Mouse (Mus musculus): Measurements from ENCODE around the gene Srarp.

DNA sequence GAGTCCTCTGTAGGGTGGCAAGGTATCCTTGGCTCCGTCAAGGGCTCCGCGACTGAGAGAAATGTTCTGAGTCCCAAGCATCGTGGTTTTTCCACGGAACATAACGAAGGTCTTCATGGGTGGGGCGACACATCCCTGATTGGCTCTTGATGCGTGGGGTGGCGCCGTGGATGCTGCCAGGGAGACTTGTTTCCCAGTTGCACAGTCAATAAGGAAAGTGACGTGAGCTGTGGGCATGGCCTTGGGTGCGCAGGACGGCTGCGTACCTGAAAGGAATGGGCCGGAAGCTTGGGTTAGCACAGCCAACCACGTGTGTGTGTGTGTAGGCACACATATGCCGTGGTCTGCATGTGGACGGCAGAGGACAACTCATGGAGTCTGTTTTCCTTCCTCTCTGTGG, 2.7 kb downstream of the Srarp start:
- TF ChIP-seq GATA1 (IDR thresholded peaks at IDR 0.05; ENCODE audit: low read length), result no peak
- TF ChIP-seq TAL1 (IDR thresholded peaks at IDR 0.05; ENCODE audit: low read length), result no peak
